Mouse (Mus musculus): ENCODE measurements at regions not wholly inside any gene's neighbourhood (a gene's known extent, or its start where the extent isn't known, plus 50 kb on each side); places are given as distances from the start of the nearest gene placed in this dataset.

- no peak for DNase-seq
These were observed 190.2 kb upstream of the Cdh20 start for GRCm38 (mm10) chr1:104578123-104578522.

GRCm38 (mm10) chr1:104584123-104584522 is 184.2 kb upstream of the Cdh20 start:
- DNase-seq, result no peak

GRCm38 (mm10) chr1:104586985-104587384 is 181.3 kb upstream of the Cdh20 start:
- DNase-seq, result no peak

GRCm38 (mm10) chr1:104605301-104605700 is 163.0 kb upstream of the Cdh20 start:
- DNase-seq, result no peak

- DNase-seq, result peak; percentile 21
These were observed 158.9 kb upstream of the Cdh20 start for GRCm38 (mm10) chr1:104609409-104609808.

- no peak for DNase-seq
These were observed 151.0 kb upstream of the Cdh20 start for GRCm38 (mm10) chr1:104617374-104617773.

GRCm38 (mm10) chr1:104619805-104620375 is 148.4 kb upstream of the Cdh20 start:
- no peak for DNase-seq

- DNase-seq, result no peak
These were observed 142.8 kb upstream of the Cdh20 start for GRCm38 (mm10) chr1:104625528-104625927.

- DNase-seq, result peak; percentile 3
These were observed 115.9 kb upstream of the Cdh20 start for GRCm38 (mm10) chr1:104652405-104652804.
